Mouse (Mus musculus) testis, adult 2 months (tissue): ENCODE measurements around the gene Cog1.

ENCODE experiments used
- CTCF ChIP-seq: fragments of 200-500 bp; IDR thresholded peaks from 2 replicates; pipeline ENCODE4 v1.5.1; 2012; ENCODE audit warnings: low read depth, mild to moderate bottlenecking, inconsistent platforms, low read length, moderate library complexity; ENCODE audit not compliant: control insufficient read depth, insufficient read depth, insufficient replicate concordance
- POLR2A ChIP-seq: fragments of 200-500 bp; IDR thresholded peaks from 2 replicates; pipeline ENCODE4 v1.6.1; 2012; ENCODE audit warnings: low read depth, mild to moderate bottlenecking, inconsistent platforms, low read length, moderate library complexity; ENCODE audit not compliant: control insufficient read depth

DNA sequence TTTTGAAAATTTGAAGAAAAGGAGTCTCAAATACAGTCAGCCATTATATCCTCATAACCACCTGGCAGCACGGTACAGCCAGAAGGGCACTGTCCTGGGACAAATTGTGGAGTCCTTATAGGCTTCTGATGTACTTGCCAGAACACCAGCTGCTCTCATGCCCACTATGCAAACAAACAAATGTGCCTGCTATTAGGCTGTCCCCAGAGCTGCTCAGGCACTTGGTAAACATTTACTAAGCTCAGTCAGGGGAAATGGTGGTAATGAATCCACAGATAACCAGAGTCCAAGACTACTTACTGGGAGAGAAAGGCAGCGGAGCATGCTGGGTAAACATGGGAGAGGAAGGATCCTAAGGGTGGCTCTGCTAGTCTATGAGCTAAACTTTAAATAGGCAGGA, 18.2 kb downstream of the Cog1 start:
- TF ChIP-seq CTCF (no peak), POLR2A (no peak)
